Mouse (Mus musculus) urinary bladder, postnatal 4 days (tissue): ENCODE measurements around the gene Ptpra.
"Not testable (repeated sequence)": the region's sequence is repeated elsewhere in the genome, so short reads cannot be mapped to it uniquely, and the experiment has no call there.

Source experiments
- DNase-seq, 2 experiments: peaks; one replicate each; pipeline ENCODE4 v3.0.0; 2021 to 2022; ENCODE audit warnings: low spot score in 2 of 2

Gene Ptpra

DNA sequence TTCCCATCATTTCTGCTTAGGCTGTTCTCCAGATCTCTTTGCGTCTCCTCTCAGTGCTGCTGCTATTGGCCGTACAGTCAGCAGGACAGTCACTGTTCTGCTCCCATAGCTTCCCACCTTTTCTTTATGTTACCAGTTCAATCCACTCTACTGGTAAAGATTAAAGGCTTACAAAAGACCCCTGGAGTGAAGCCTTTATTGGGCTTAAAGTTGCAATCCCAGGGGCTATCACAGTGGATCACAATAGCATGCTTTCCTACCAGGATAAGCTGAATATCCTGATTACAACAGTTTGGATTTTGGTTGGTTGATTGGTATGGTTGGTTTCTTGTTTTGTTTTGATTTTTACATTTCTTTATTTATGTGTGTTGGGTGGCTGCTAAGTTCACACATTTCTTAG lies 37.9 kb downstream of the Ptpra start:
- DNase-seq, result no peak

DNA sequence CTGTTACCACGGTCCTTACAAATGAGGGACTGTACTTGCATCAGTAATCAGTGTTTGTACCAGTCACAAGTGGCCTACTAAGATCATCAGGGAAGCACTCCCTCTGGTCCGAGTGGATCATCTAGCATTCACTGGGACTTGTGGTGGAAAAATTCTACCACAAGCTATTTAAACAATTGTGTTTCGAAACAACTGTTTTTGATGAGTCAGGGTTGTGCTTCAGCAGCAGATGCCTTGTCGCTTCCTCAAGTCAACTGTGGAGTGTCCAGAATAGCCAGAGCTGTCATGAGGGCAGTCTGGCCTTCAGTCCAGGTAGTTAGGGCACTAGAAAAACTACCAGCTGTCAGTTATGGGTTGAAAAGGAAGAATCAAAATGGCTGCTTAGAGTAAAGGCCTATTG lies 38.5 kb downstream of the Ptpra start:
- DNase-seq, result no peak

DNA sequence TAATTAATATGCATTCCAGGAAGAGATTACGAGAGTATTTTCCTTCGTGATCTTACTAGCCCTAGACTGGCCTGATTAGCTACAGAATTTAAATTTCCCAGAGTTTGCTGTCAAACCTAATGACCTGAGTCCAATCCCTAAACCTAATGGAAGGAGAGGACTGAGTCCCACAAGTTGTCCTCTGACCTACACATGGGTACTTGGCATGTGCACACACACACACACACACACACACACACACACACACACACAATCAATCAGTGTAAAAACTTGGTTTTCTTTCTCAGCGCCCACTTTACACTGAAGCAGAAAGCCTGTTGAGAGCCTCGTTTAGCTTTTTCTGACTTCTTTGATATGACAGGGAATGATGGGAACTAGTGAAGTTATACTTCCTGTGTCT lies 41.1 kb downstream of the Ptpra start:
- DNase-seq, result no peak

DNA sequence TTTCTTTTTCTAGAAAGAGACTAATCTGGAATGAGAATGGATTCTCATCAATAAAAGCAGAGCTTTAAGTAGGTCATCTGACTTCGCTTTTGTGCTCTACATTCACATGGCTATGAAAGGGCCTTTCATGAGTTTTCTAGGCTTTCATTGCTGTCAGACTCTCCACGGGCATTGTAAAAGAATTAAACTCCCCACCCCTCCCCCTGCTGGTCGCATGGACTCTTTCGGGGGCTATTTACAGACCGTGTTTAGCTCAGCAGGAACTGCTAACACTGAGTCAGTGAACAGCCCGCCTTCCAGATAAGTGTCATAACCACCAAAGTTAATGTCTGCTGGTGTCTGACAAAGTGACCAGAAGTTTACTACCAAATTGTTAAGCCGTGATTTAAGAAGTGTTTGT lies 41.5 kb downstream of the Ptpra start:
- no peak for DNase-seq

DNA sequence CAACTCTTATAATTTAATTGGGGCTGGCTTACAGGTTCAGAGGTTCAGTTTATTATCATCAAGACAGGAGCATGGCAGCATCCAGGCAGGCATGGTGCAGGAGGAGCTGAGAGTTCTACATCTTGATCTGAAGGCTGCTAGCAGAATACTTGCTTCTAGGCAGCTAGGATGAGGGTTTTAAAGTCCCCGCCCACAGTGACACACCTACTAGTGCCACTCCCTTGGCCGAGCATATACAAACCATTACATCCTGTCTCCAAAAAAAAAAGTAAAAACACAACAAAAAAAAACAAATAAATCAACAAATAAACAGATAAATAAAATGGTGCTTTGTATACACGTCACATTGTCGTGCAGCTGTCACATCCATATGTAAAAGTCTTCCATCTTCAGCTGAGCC lies 45.0 kb downstream of the Ptpra start:
- not testable (repeated sequence) for DNase-seq

DNA sequence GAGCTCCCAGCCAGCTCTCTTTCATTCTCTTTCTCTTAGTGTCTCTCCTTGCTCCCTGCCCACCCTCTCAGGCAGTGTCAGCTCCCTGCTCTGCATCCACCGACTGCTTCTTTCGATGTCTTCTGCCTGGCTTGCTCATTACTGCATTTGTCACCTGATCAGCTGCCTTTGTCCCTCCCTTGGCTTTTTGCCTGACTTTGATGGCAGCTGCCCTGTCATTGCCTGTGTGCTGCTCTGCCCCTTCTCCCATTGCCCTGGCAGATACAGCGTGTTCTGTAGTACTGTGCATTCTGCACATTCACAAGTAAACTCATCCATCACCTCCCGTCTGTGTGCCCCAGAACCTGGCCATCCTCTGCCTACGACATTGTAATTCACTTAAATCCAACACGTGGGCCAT lies 46.0 kb downstream of the Ptpra start:
- no peak for DNase-seq

DNA sequence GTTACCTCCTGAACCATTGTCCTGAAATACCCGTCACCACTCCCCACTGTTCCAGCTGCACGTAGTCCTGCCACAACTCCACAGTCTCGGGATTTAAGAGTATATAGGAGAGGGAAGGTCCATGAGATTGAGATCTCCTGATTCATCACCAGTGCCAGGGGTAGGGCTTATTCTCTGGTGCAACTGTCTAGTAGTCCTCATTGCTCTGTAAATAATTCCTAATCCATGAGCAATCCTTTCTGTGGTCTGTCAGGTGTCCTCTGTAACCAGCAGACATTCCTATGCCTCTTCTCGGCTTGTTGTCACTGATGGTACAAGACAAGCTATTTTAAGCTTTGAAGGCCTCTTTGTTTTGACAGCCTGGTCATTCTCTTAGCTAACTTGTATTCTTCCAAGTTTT lies 46.9 kb downstream of the Ptpra start:
- no peak for DNase-seq

DNA sequence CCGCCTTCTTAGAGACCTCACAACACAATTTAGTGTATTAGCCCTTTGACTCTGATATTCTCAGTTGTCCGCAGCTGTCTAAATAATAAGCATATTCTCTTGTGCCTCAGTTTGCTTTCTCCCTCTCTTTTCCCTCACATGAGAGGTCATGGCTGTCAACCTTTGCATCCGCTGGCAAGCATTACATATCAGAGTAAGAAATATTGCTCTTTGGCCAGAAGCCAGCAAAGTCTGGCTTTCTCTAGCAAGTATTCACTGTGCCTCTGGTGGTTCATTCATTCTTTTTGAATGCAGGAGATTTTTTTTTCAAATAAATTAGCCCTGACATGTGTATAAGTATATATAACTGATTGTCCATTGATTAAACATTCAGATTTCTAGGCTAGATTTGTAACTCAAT lies 49.5 kb downstream of the Ptpra start:
- DNase-seq, result no peak

DNA sequence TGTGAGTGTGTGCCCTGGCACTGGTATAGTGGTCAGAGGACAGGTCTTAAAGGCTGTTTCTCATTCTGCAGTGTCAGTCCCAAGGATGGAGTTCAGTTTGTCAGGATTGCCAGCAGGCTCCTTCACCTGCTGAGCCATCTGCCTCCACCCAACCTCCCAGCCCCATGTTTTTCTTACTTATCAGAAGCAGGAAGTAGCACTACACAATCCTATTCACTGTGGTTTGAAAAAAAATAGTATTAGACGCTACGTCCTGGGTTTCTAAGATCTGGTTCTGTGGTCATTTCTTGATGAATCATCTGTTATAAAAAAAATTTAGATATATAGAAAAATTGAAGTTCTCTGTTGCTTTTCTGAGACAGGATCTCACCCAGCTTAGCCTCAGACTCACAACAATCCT lies 51.5 kb downstream of the Ptpra start:
- DNase-seq, result no peak

DNA sequence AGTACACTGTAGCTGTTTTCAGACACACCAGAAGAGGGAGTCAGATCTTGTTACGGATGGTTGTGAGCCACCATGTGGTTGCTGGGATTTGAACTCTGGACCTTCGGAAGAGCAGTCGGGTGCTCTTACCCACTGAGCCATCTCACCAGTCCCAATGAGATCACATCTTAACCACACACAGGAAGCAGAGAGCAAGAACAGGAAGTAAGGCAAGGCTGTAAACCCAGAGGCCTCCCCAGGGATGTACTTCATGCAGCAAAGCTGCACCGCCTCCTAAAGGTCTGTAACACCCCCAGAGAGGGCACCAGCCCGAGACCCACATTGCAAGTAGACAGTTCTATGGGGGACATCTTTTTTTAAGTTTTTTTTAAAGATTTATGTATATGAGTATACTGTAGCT lies 61.5 kb downstream of the Ptpra start:
- DNase-seq, result not testable (repeated sequence)

DNA sequence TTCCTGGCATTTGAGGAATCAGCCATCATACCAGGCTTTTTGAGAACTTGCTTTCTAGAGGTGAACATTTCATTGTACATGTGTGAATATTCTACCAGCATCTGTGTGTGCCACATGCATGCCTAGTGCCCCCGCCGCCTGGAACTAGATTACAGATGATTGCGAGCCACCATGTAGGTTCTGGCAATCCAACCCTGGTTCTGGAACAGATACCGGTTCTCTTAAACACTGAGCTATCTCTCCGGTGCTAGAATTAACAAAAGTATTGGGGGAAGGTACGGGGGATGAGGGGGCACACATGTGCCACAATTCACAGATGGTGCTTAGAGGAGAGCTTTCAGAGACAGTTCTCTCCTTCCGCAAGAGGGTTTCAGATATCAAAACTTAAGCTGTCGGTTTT lies 63.8 kb downstream of the Ptpra start:
- DNase-seq, result no peak

DNA sequence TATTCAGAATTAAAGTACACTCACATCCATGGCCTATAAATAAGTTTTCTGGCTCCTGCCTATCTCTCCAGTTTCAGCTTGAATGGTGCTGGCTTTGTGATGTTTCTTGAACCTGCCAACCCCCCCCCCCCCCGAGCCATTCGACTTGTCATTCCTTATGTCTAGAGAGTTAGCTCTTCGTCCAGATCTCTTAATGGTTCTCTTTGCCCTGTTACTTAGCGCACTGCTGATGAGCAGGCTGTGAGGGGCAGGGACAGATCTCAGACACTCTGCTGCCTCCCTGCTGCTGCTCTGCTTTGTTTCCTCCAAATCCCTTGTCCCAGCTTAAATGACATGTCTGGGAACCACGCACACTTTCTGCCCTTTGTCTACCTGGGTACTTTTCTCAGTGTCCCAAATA lies 65.7 kb downstream of the Ptpra start:
- DNase-seq, result no peak

DNA sequence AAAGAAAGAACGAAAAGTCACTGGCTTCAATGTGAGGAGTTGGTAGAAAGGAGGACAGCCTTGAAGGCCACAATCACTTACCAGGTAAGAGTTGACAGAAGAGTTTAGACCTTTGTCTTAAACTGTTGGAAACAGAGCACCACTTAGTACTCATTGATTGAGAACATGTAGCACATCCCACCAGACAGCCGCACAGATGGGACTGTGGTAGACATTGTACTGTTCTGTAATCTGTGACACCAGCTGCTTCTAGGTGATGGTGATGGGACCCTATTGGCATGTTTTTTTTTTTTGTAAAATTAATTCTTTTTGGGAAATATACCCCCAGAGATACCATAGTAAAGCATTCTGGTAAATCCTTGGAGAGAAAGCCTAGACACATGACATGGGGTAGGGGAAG lies 71.8 kb downstream of the Ptpra start:
- DNase-seq, result no peak

DNA sequence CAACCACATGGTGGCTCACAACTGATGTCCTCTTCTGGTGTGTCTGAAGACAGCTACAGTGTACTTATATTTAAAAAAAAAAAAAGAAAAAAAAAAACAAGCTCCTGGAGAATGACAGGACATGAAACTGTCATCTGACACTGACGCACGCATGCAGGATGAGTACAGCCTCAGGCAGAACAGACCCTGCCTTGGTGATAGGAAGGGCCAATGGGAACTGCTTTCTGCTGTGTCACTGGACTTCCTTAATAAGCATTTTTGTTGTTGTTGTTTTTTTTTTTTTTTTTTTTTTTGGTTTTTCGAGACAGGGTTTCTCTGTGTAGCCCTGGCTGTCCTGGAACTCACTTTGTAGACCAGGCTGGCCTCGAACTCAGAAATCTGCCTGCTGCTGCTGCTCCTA lies 75.4 kb downstream of the Ptpra start:
- DNase-seq, result not testable (repeated sequence)

DNA sequence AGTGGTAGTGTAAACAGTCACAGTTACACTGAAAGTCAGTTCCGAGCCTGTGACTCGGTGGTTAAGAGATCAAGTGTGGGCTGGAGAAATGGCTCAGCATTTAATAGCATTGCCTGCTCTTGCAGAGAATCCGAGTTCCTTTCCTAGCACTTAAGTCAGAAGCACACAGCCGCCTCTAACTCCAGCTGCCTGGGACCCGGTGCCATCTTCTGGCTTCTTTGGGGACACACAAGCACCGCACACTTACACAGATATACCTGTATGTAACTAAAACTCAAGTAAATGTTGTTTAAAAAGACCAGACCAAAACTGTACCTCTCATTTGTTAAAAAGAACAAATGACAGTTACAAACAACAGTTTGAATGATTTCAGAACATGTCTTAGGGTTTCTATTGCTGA lies 78.4 kb downstream of the Ptpra start:
- DNase-seq, result no peak

DNA sequence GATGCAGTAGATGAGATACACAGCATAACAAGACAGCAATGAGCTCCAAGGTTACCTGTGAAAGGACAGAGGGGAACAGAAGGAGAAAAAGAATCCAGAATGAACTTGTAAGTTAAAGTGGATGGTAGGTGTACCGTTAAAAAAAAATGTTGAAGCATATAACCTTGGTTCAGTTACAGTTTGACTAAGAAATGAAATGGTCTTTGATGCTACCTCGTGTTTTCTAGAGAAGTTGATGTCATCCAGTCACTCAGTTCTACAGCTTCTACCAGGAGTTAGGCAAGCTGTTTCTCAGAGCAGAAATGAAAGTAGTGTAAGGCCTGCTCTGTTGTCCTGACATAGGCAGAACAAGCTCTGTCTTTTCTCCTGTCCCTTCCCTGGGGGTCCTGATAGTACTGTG lies 79.2 kb downstream of the Ptpra start:
- DNase-seq, result no peak

DNA sequence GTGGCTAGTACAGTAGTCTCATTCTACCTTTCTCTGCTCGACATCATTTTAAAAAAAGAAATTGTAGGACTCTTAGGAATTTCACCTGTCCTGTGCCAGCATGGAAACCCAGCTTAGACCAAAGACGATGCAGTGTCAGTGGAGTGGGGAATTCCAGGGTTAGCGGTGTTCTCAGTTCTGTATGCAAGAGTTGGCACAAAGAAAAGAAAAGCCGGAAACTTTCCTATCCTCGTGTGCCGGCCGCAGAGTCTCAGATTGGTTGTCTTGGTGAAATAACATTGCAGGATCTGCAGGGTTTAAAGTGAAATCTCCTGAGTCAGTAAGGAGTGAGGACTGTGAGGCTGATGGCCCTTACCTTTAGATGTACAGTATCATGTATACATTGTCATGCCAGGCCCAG lies 79.8 kb downstream of the Ptpra start:
- no peak for DNase-seq

DNA sequence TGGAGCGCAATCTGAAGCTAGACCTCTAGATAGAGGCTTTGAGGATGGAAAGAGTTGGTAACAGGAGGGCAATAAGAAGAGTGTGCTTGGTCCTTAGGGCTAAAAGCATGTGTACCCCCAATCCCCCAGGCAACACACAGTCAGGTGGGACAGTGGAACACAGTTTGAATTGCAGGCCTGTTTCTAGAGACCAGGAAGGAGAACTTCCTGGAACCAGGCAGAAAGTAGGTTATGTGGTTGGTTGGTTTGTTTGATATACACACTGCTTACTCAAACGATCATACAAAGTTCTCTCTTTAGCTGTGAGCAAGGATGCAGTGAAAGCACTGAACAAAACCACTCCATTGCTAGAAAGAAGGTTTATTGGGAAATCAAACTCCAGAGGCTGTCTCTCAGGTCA lies 82.1 kb downstream of the Ptpra start:
- DNase-seq, result no peak

DNA sequence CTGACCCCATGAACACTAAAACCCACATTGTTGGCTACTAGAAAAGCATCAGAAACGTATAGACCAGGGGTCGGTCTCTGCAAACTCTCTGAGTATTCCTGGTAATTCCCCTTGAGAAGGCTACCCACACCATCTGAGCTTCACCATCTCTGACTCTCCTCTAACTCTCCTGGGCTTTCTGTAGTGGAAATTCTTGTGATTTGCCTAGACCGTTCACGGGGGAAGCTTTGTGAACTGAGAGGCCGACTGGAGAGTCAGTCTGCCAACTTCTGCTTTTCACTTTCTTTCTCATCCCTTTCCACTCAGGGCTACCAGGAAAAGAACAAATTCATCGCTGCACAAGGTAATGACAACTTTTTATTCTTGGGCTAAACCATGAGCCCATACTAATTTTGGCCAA lies 84.9 kb downstream of the Ptpra start:
- DNase-seq, result no peak

DNA sequence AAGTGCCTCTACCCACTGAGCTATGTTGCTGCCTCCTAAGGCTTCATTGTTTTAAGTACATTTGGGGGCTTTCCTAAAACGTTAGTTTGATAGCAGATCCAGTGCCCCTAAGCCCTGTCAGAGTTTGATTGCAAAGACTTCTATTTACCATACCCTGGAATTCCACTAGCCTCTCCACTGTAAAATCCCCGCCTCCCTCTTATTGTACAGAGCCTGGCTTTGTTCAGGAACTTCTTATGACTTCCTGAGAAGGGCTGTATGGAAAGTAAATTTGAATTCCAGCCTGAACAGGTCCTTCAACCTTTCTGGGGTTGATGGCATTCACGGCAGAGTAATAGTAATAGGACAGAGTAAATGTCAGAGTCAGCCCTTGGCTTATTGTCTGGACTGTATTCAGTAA lies 86.8 kb downstream of the Ptpra start:
- no peak for DNase-seq

DNA sequence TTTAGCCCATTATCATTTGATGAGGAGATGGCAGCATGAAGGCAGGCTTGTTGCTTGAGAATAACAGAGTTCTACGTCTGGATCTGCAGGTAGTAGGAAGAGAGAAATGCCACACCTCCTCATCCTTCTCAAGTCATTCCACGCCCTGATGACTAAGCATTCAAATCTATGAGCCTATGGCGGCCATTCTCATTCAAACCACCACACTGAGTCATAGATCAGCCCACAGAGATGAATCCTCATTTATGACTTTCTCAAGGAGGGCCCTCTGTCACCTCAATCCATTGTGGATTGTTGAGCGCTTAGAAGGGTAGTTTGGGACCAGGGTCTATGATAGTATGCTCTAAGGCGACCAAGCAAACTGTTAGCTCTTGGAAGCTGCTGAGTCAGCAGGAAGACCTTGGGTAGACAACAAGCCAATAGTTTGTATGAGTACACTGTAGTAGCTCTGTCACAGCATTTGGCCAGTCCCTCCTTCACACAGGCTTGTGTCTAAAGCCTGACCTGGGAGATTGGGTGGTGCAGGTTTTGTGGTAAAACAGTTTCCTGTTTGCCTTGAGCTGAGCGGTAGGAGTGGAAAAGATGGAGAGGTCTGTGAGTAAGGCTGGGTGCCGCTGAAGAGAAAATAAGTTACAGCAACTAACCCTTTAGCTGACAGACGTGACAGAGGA lies 88.9 kb downstream of the Ptpra start:
- no peak for DNase-seq

DNA sequence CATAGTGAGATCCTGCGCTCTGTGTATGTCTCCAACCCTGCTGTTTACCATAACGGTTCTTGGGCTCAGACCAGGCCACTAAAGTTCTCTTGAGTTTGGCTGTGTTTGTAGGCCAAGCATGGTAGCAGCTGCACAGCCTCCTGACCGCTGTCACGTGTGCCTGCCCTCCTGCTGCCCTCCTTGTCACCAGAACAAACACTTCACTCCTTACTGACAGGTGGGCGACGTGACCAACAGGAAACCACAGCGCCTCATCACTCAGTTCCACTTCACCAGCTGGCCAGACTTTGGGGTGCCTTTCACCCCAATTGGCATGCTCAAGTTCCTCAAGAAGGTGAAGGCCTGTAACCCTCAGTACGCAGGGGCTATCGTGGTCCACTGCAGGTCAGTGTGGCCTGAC lies 90.2 kb downstream of the Ptpra start:
- DNase-seq, result no peak

DNA sequence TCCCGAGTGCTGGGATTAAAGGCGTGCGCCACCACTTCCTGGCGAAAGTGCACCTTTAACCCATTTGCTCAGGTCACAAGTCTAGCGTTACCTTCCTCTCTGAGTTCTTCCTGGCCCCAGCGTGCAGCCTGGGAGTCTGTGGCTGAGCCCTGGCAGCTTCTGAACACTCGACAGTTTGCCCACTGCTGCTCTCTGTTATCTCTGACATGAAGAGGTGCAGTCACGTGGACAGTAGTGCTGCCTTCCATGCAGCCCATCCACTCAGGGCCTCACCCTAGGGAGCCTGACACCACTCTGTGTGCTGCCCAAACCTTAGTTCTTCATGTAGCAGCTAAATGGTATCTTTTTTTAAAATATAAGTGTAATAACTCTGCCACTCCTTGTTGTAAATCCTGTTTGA lies 96.9 kb downstream of the Ptpra start:
- DNase-seq, result no peak

DNA sequence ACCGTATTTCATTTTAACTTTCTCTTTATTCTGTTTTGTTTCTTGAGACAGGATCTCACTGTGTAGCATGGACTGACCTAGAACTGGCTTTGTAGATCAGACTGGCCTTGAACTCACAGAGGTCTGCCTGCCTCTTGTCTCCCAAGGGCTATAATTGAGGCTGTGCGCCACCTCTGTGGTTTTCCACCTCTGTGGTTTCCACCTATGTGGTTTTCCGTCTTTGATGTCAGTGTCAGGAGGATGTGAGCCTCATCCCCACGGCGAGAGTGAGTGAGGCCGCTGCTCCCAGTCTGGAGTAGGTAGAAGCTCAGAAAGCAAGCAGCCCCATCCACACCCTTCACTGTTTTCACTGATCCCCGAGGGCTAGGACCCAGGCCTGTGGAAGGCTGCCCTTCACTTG lies 104.8 kb downstream of the Ptpra start:
- no peak for DNase-seq

DNA sequence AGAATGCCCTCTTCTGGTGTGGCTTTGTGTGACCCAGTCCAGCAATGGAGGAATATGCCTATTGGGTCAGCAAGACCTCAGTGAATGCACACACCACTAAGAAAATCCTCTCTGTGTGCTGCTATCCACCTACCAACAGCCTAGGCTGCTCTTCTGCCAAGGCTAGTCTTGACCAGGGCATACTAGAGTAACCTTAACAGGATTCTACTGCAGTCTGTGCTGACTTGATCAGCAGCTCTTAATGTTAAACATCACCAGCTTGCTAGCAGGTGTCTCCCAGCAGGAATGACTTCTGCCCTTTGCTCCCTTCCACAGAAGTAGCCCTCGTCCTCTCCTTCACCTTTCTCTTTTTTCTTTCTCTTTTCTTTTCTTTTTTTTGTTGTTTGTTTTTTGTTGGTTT lies 106.2 kb downstream of the Ptpra start:
- DNase-seq, result no peak
